Mouse (Mus musculus): ENCODE measurements around the gene Nup62. TPM values are rescaled to one million over a fixed set of nuclear protein-coding genes. Genes with fewer than 3 reads are reported as not detected.

Gene Nup62
- polyA plus RNA-seq, 1 experiment from 2014 or later: 49.0 TPM

- Histone ChIP-seq H3K36me3 (ENCODE audit: control insufficient read depth, insufficient read depth, low read length) (peaks cover 4% of the 10 kb centered on the region; the same call in 1 of the 2 replicates), H3K9ac (ENCODE audit: low read depth, low read length) (no peak overlapping the region), H3K4me2 (0 out of 2 replicates have a peak overlapping the region, but pooled peaks have one; percentile 9), H3K4me3 (ENCODE audit: low read depth, low read length) (no peak overlapping the region), H3K4me1 (ENCODE audit: control insufficient read depth, insufficient read depth, low read length) (peaks cover 30% of the 10 kb centered on the region), H3K9me3 (replicated peaks; ENCODE audit: control insufficient read depth, low read length) (no peaks in the 10 kb centered on the region), H3K27me3 (ENCODE audit: control insufficient read depth, insufficient read depth, low read length) (no peaks in the 10 kb centered on the region), H3K27ac (ENCODE audit: low read depth, low read length) (no peak overlapping the region)
- WGBS (ENCODE audit: insufficient replicate concordance): 98% methylated on average over 2 of the region's 2 CpGs
- ATAC-seq (replicated peaks; ENCODE audit: insufficient number of reproducible peaks, low FRiP score, low TSS enrichment): no peak
Measured at GRCm38 (mm10) chr7:44853065-44853464, 37.2 kb downstream of the Nup62 start.

GRCm38 (mm10) chr7:44853596-44854355, 37.9 kb downstream of the Nup62 start:
- H3K27ac ChIP-seq (ENCODE audit: low read depth, low read length): peak overlapping the region; percentile 94
- H3K27me3 ChIP-seq (ENCODE audit: control insufficient read depth, insufficient read depth, low read length): no peaks in the 10 kb centered on the region
- H3K9me3 ChIP-seq (replicated peaks; ENCODE audit: control insufficient read depth, low read length): no peaks in the 10 kb centered on the region
- no peak for ATAC-seq (replicated peaks; ENCODE audit: insufficient number of reproducible peaks, low FRiP score, low TSS enrichment)
- peak overlapping the region; percentile 80 for H3K9ac ChIP-seq (ENCODE audit: low read depth, low read length)
- peak overlapping the region; percentile 52 for H3K4me3 ChIP-seq (ENCODE audit: low read depth, low read length)
- peaks cover 4% of the 10 kb centered on the region; the same call in 1 of the 2 replicates for H3K36me3 ChIP-seq (ENCODE audit: control insufficient read depth, insufficient read depth, low read length)
- H3K4me2 ChIP-seq: peak overlapping the region; percentile 84
- WGBS (ENCODE audit: insufficient replicate concordance): 27% methylated on average over 26 of the region's 26 CpGs
- H3K4me1 ChIP-seq (ENCODE audit: control insufficient read depth, insufficient read depth, low read length): peaks cover 34% of the 10 kb centered on the region

DNA sequence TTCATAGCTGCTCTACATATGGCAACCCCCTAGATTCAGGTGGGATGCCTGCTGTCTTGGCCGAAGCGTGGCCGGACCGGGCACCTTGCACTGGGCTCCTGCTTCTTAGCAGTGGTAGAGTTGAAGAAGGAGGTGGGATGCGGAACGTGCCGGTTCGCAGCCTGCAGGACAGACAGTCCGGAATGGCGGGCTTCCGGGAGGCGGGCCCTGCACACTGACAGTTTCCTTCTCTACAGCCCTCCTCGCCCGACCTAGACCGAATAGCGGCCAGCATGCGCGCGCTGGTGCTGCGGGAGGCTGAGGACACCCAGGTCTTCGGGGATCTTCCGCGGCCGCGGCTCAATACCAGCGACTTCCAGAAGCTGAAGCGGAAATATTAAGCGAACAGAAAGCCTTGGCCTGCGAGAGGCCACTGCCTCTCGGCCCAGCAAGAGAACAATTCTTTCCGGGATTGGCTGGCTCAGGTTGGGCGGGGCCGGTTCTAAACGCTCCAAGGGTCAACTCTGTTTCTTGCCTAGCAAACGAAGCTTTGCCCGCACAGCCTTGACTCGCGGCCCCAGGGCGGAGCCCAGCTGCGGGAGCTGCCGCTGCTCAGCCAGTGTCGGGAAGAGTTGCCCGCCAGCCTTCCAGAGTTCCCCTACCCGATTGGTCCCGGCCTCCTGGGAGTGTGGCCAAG, 38.6 kb downstream of the Nup62 start:
- H3K4me2 ChIP-seq: peak overlapping the region; percentile 84
- peaks cover 34% of the 10 kb centered on the region for H3K4me1 ChIP-seq (ENCODE audit: control insufficient read depth, insufficient read depth, low read length)

DNA sequence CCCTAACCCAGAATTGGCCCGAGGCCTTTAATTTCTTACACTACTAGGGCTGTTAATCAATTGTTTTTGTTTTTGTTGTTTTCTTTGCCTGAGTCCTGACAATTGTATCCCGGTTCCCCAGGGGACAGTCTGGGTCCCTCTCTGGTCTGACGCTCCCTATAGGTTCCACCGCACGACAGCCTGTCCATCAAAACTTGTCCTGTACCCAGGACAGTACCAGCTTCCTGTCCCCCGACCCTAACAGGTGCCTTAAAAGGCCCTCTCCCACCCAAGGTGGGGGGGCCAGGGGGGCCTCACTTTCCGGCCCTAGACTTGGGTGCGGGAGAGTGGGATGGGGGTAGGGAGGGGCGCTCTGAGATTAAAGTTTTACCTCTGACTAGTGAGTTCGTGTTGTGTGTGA, 39.1 kb downstream of the Nup62 start:
- Histone ChIP-seq H3K27me3 (ENCODE audit: control insufficient read depth, insufficient read depth, low read length) (no peaks in the 10 kb centered on the region), H3K9ac (ENCODE audit: low read depth, low read length) (peak overlapping the region; percentile 80), H3K9me3 (replicated peaks; ENCODE audit: control insufficient read depth, low read length) (no peaks in the 10 kb centered on the region), H3K4me3 (ENCODE audit: low read depth, low read length) (peak overlapping the region; percentile 52), H3K4me2 (peak overlapping the region; percentile 84), H3K27ac (ENCODE audit: low read depth, low read length) (peak overlapping the region; percentile 94), H3K4me1 (ENCODE audit: control insufficient read depth, insufficient read depth, low read length) (peaks cover 34% of the 10 kb centered on the region), H3K36me3 (ENCODE audit: control insufficient read depth, insufficient read depth, low read length) (peaks cover 6% of the 10 kb centered on the region; the same call in 1 of the 2 replicates)
- ATAC-seq (replicated peaks; ENCODE audit: insufficient number of reproducible peaks, low FRiP score, low TSS enrichment): no peak
- 41% methylated on average over 10 of the region's 10 CpGs for WGBS (ENCODE audit: insufficient replicate concordance)

More for the DNA sequence above, 38.6 kb downstream of the Nup62 start:
- Histone ChIP-seq H3K9me3 (replicated peaks; ENCODE audit: control insufficient read depth, low read length) (no peaks in the 10 kb centered on the region), H3K27ac (ENCODE audit: low read depth, low read length) (peak overlapping the region; percentile 94), H3K27me3 (ENCODE audit: control insufficient read depth, insufficient read depth, low read length) (no peaks in the 10 kb centered on the region), H3K4me3 (ENCODE audit: low read depth, low read length) (peak overlapping the region; percentile 52), H3K36me3 (ENCODE audit: control insufficient read depth, insufficient read depth, low read length) (peaks cover 6% of the 10 kb centered on the region; the same call in 1 of the 2 replicates), H3K9ac (ENCODE audit: low read depth, low read length) (peak overlapping the region; percentile 80)
- 3% methylated on average over 45 of the region's 45 CpGs for WGBS (ENCODE audit: insufficient replicate concordance)
- peak; percentile 56 for ATAC-seq (replicated peaks; ENCODE audit: insufficient number of reproducible peaks, low FRiP score, low TSS enrichment)

DNA sequence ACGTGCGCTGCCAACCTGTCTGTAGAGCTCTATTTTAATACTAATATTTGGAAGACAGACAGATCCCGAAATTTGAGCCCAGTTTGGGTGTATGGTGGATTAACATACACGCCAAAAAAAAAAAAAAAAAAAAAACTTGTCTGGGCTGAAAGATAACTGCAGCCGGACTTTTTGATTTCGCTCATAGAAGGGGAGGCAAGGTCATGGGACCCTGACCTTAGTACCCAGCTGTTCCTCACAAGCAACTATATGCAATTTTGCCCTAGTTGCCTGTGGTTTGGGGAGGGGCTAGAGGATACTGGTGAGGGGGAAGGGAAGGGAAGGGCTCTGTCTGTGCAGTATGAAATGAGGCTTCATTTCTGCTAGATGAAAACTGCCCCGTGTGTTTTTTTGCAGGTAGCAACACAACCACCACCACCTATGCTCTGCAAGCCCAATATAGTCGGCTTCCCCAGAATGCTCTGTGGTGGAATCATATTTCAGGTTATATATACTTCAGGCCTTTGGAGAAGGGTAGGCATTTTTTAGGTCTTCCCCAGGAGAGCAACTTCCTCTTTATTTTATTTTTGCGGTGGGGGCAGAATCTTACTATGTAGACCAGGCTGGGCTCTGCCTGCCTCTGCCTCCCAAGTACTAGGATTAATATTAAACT, 40.5 kb downstream of the Nup62 start:
- H3K4me1 ChIP-seq (ENCODE audit: control insufficient read depth, insufficient read depth, low read length): peaks cover 25% of the 10 kb centered on the region
- no peak for ATAC-seq (replicated peaks; ENCODE audit: insufficient number of reproducible peaks, low FRiP score, low TSS enrichment)
- H3K9ac ChIP-seq (ENCODE audit: low read depth, low read length): peak overlapping the region; percentile 67

DNA sequence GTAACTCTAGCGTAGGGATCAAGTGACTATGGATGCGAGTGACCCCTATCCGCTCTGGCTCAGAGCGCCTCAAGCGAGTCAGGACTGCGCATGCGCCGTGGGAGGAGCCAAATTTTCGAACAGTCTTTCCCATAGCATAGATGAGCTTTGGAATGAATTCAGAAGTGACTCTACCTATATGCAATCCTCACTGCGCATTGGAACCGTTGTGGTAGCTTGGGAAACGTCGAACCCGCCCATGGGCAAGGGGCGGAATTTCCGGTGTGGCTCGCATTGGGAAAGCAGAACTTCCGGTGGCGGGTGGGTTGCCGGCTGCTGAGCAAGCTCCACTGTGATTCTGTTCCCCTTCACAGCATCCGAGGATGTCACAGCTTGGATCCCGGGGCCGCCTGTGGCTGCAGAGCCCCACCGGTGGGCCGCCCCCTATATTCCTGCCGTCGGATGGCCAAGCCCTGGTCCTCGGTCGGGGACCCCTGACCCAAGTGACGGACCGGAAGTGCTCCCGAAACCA, 41.2 kb downstream of the Nup62 start, which contains the start of gene Pnkp:
Gene Pnkp (plus strand): TSS at position 98 of the 511 bp plus-strand sequence.
- Histone ChIP-seq H3K27me3 (ENCODE audit: control insufficient read depth, insufficient read depth, low read length) (no peaks in the 10 kb centered on the region), H3K27ac (ENCODE audit: low read depth, low read length) (peak within 1 kb of the TSS; percentile 80), H3K4me1 (ENCODE audit: control insufficient read depth, insufficient read depth, low read length) (peaks cover 25% of the 10 kb centered on the region), H3K4me2 (peak within 1 kb of the TSS; percentile 81), H3K4me3 (ENCODE audit: low read depth, low read length) (peak within 1 kb of the TSS; percentile 56), H3K9ac (ENCODE audit: low read depth, low read length) (peak within 1 kb of the TSS; percentile 67), H3K9me3 (replicated peaks; ENCODE audit: control insufficient read depth, low read length) (no peaks in the 10 kb centered on the region), H3K36me3 (ENCODE audit: control insufficient read depth, insufficient read depth, low read length) (peaks cover 7% of the 10 kb centered on the region)
- ATAC-seq (replicated peaks; ENCODE audit: insufficient number of reproducible peaks, low FRiP score, low TSS enrichment): 0 out of 2 replicates have a peak, but pooled peaks have one; percentile 3
- under 1% methylated on average over 32 of the region's 32 CpGs for WGBS (ENCODE audit: insufficient replicate concordance)

More for the DNA sequence above, 40.5 kb downstream of the Nup62 start:
- Histone ChIP-seq H3K27me3 (ENCODE audit: control insufficient read depth, insufficient read depth, low read length) (no peaks in the 10 kb centered on the region), H3K9me3 (replicated peaks; ENCODE audit: control insufficient read depth, low read length) (no peaks in the 10 kb centered on the region), H3K4me2 (peak overlapping the region; percentile 81), H3K4me3 (ENCODE audit: low read depth, low read length) (peak overlapping the region; percentile 56), H3K36me3 (ENCODE audit: control insufficient read depth, insufficient read depth, low read length) (peaks cover 6% of the 10 kb centered on the region), H3K27ac (ENCODE audit: low read depth, low read length) (peak overlapping the region; percentile 80)
- WGBS (ENCODE audit: insufficient replicate concordance): 56% methylated on average over 9 of the region's 9 CpGs

GRCm38 (mm10) chr7:44857905-44858304, 42.0 kb downstream of the Nup62 start:
- Histone ChIP-seq H3K4me3 (ENCODE audit: low read depth, low read length) (peak overlapping the region; percentile 56), H3K27ac (ENCODE audit: low read depth, low read length) (peak overlapping the region; percentile 80; the same call in 1 of the 2 replicates), H3K9me3 (replicated peaks; ENCODE audit: control insufficient read depth, low read length) (no peaks in the 10 kb centered on the region), H3K9ac (ENCODE audit: low read depth, low read length) (peak overlapping the region; percentile 67), H3K4me2 (peak overlapping the region; percentile 81), H3K36me3 (ENCODE audit: control insufficient read depth, insufficient read depth, low read length) (peaks cover 9% of the 10 kb centered on the region), H3K27me3 (ENCODE audit: control insufficient read depth, insufficient read depth, low read length) (no peaks in the 10 kb centered on the region), H3K4me1 (ENCODE audit: control insufficient read depth, insufficient read depth, low read length) (peaks cover 25% of the 10 kb centered on the region)
- ATAC-seq (replicated peaks; ENCODE audit: insufficient number of reproducible peaks, low FRiP score, low TSS enrichment): no peak
- WGBS (ENCODE audit: insufficient replicate concordance): 23% methylated on average over 8 of the region's 8 CpGs

GRCm38 (mm10) chr7:44859896-44860295, 44.0 kb downstream of the Nup62 start:
- Histone ChIP-seq H3K4me1 (ENCODE audit: control insufficient read depth, insufficient read depth, low read length) (peaks cover 21% of the 10 kb centered on the region), H3K36me3 (ENCODE audit: control insufficient read depth, insufficient read depth, low read length) (peaks cover 21% of the 10 kb centered on the region)
- WGBS (ENCODE audit: insufficient replicate concordance): 90% methylated on average over 11 of the region's 11 CpGs

More at GRCm38 (mm10) chr7:44859896-44860295, 44.0 kb downstream of the Nup62 start:
- Histone ChIP-seq H3K9me3 (replicated peaks; ENCODE audit: control insufficient read depth, low read length) (no peaks in the 10 kb centered on the region), H3K4me3 (ENCODE audit: low read depth, low read length) (no peak overlapping the region), H3K27me3 (ENCODE audit: control insufficient read depth, insufficient read depth, low read length) (no peaks in the 10 kb centered on the region), H3K27ac (ENCODE audit: low read depth, low read length) (no peak overlapping the region), H3K4me2 (no peak overlapping the region), H3K9ac (ENCODE audit: low read depth, low read length) (no peak overlapping the region)
- ATAC-seq (replicated peaks; ENCODE audit: insufficient number of reproducible peaks, low FRiP score, low TSS enrichment): no peak
